Mouse (Mus musculus) embryo, embryonic 9.5 days (tissue): ENCODE results near the gene Rheb.
A peak's percentile ranks its signal among the peaks of the same experiment; 100 is the strongest.
"Not testable (repeated sequence)": the region's sequence is repeated elsewhere in the genome, so short reads cannot be mapped to it uniquely, and the experiment has no call there.

Experiments
- DNase-seq: peaks from one replicate; pipeline ENCODE4 v3.0.0-alpha.2; 2017; ENCODE audit errors: extremely low spot score

The Rheb gene

GRCm38 (mm10) chr5:24841662-24842273, 656 bp downstream of the Rheb start:
- no peak for DNase-seq

- DNase-seq: peak; percentile 12
Observed at GRCm38 (mm10) chr5:24840975-24841431, 1.4 kb downstream of the Rheb start.

GRCm38 (mm10) chr5:24834491-24834890, 7.9 kb downstream of the Rheb start:
- no peak for DNase-seq

- no peak for DNase-seq
Observed at GRCm38 (mm10) chr5:24831912-24832311, 10.5 kb downstream of the Rheb start.

GRCm38 (mm10) chr5:24828446-24828845, 14.0 kb downstream of the Rheb start:
- no peak for DNase-seq

- no peak for DNase-seq
Observed at GRCm38 (mm10) chr5:24827173-24827572, 15.3 kb downstream of the Rheb start.

GRCm38 (mm10) chr5:24826056-24826770, 16.2 kb downstream of the Rheb start:
- no peak for DNase-seq

GRCm38 (mm10) chr5:24825365-24826055, 16.9 kb downstream of the Rheb start:
- DNase-seq: no peak

- no peak for DNase-seq
Observed at GRCm38 (mm10) chr5:24823864-24824405, 18.5 kb downstream of the Rheb start.

- no peak for DNase-seq
Observed at GRCm38 (mm10) chr5:24822781-24823180, 19.6 kb downstream of the Rheb start.

- DNase-seq: not testable (repeated sequence)
Observed at GRCm38 (mm10) chr5:24822231-24822630, 20.2 kb downstream of the Rheb start.

- no peak for DNase-seq
Observed at GRCm38 (mm10) chr5:24821403-24821841, 21.0 kb downstream of the Rheb start.

GRCm38 (mm10) chr5:24820627-24821026, 21.8 kb downstream of the Rheb start:
- no peak for DNase-seq

GRCm38 (mm10) chr5:24817191-24817590, 25.2 kb downstream of the Rheb start:
- DNase-seq: no peak

- DNase-seq: no peak
Observed at GRCm38 (mm10) chr5:24813946-24814345, 28.5 kb downstream of the Rheb start.

- no peak for DNase-seq
Observed at GRCm38 (mm10) chr5:24813005-24813404, 29.4 kb downstream of the Rheb start.

- DNase-seq: no peak
Observed at GRCm38 (mm10) chr5:24805222-24805621, 37.2 kb downstream of the Rheb start.

GRCm38 (mm10) chr5:24804661-24805060, 37.8 kb downstream of the Rheb start:
- no peak for DNase-seq

GRCm38 (mm10) chr5:24801841-24802624, 40.4 kb downstream of the Rheb start:
- DNase-seq: no peak

GRCm38 (mm10) chr5:24800416-24800815, 42.0 kb downstream of the Rheb start:
- DNase-seq: no peak

- no peak for DNase-seq
Observed at GRCm38 (mm10) chr5:24798639-24799038, 43.8 kb downstream of the Rheb start.

- DNase-seq: no peak
Observed at GRCm38 (mm10) chr5:24797858-24798257, 44.6 kb downstream of the Rheb start.
